Mouse (Mus musculus) megakaryocyte, adult 5-6 weeks (primary cell): Measurements from ENCODE around the gene Myoz2. TPM values are rescaled to one million over a fixed set of nuclear protein-coding genes. Genes with fewer than 3 reads are reported as not detected.

ENCODE experiments used
- ATAC-seq: 2 replicates; pipeline ENCODE4 v1.8.0; 2016; ENCODE audit warnings: mild to moderate bottlenecking, inconsistent platforms; ENCODE audit not compliant: poor library complexity, severe bottlenecking
- total RNA-seq, 2 experiments: library from RNA; stranded (forward) in 1 of 2; stranded (reverse) in 1 of 2; fragments of 153-499, 151-499 nt in 1 of 2; fragments of 221-1000, 200-1000 nt in 1 of 2; gene quantifications; 2 replicates each; pipeline versions ENCODE4 v1.2.3 to v1.2.4; 2015 to 2017

Myoz2 gene
- total RNA-seq, 2 experiments from 2014 or later: not detected

DNA sequence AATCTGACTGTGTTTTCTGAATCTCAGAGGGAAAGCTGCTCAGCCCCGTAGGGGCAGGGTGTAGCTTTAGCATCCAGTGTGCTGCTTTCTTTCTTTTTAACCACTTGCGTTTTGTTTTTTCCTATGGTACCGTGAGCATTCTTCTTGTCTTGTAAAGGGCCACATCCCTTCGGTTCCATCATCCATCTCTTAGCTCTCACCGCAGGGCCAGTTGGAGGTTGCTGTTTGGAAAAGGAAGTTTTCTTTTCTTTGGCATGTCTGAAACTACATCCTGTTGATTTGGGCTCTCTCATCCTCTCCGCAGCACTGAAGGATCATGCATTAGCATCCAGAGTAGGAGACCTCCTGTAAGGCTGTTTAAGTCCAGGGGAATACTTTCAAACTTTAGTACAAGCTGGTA is 25.4 kb downstream of the Myoz2 start:
- ATAC-seq: no peak

DNA sequence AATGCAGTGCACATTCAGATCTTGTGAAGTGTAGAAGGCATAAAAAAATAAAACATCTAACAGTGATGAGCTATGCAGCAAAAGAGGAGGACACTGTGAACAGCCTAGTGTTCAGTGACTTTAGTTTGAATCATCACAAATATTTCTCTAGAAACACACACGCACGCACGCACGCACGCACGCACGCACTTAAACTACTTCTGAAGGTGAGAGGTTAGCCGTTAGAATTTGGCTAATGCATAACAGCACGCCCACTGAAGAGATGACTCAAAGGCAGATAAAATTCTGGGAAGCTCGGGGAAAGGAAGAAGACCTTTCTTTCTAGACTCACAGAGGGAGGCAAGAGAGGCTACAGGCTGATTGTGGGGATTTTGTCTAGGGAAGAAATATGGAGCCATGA is 27.4 kb downstream of the Myoz2 start:
- ATAC-seq: no peak

DNA sequence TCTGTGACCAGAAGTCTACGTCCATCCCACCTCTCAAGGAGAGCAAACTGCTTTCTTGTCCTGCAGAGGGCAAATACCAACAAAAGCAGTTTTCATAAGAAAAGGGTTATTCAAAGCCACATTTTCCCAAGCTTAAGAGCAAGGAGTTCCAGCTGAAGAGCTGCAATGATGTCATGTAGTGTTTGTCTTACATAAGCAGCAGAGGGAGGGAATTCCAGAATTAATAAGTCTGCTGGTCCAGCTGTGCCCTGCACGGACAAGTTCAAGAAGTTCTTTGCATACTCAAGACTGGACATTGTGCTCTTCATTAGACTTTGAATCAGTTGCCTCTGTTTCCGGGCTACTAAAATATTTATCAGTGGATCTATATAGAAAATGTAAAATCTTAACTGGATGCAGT is 33.8 kb downstream of the Myoz2 start:
- no peak for ATAC-seq

DNA sequence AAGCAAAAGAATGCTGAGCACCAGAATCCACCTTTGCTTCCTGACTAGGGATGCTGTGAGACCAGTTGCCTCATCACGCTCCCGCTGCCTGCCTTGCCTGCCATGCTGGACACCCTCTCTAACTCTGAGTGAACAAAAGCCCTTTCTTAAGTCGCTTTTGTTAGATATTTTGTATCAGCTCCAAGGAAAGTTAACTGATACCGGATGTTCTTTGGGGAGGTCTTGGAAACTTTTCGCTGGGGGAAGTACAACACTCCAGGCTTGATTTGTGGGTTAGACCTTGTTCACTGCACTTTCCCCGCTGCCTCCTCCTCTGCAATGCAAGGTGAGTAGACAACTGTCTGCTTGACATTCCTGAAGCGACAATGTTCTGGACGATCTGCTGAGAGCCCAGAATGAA is 36.3 kb downstream of the Myoz2 start:
- ATAC-seq: no peak

DNA sequence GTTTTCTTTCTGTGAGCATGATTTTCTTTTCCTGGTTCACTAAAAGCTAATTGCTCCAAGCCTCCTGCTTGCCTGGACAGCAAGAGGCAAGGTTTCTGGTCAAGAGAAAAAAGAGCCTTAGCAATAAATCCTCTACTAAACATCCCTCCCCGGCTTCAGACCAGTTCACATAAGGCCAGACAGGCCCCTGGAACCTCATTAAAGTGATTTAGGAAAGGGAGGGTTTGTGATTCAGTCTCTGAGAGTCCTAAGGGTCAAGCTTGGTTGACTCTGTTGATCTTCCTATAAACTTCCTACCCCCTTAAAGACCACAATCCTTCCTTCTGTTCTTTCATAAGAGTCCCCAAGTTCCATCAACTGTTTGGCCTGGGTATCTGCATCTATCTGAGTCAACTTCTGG is 37.8 kb downstream of the Myoz2 start:
- no peak for ATAC-seq

DNA sequence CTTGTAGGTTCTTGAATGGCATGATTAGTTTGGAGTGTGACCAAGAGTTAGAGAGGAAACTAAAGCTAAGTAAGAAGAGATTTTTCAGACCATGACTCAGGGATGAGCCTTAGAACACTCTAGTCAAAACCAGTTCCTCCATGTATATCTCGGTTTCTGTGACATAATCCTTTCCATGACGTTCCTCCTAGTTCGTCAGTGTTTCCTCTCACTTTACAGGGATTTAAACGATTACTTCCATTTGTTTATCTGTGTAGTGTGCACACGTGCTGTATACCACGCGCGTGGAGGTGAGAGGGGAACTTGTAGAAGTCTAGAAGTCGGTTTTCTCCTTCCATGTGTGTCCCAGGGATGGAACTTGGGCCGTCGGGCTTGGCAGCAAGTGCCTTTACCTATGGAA is 47.9 kb downstream of the Myoz2 start:
- no peak for ATAC-seq

DNA sequence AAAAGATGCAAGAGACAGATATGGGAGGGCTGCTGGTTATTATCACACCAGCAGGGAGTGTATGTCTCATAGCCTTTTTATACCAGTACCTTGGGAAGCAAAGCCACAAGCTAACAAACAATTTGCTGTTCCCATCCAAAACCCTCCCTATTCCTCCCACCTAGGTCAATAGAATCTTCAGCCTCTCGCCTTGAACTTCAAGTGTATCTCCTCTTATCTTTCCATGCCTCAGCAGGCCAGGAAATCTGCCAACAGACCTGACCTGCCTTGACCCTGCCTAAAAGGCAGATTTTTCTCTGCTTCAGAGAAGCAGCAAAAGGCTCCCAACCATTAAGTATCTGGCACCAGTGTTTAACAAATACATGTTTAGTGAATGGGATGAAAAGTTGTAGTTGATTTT is 48.4 kb downstream of the Myoz2 start:
- ATAC-seq: no peak

DNA sequence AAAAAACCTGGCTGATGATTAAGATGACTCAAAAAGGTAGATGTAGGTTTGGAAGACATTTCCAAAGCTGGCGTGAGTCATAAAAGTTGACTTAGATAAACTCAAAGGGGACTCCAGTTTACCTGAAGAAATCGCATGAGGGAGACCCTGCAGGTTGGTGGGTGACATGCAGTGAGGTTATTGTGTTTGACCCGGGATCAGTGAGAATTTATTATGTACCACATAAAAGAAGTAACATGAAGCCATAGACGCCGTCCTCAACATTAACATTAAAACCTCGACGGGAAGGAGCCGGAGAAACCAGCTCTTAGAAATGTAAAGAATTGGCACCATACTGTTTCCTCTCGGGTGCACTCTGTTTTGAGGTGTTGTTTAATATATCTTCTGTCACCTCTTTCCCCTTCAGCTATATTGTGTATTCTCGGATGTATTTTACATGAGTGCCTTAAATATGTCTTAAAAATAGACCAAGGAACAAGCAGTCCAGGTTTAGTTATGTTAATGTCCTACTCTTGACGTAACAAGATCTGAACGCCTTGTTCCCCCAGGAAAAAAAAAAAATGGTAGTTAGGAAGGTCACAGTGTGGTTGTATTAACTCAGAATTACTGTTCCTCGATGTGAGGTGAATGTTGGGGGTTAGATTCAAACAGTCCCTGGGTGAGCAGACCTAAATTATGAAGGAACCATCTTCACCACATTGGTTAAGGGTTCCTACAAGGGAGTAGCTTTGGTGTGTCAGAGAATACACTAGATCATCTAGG is 49.5 kb downstream of the Myoz2 start:
- ATAC-seq: no peak

DNA sequence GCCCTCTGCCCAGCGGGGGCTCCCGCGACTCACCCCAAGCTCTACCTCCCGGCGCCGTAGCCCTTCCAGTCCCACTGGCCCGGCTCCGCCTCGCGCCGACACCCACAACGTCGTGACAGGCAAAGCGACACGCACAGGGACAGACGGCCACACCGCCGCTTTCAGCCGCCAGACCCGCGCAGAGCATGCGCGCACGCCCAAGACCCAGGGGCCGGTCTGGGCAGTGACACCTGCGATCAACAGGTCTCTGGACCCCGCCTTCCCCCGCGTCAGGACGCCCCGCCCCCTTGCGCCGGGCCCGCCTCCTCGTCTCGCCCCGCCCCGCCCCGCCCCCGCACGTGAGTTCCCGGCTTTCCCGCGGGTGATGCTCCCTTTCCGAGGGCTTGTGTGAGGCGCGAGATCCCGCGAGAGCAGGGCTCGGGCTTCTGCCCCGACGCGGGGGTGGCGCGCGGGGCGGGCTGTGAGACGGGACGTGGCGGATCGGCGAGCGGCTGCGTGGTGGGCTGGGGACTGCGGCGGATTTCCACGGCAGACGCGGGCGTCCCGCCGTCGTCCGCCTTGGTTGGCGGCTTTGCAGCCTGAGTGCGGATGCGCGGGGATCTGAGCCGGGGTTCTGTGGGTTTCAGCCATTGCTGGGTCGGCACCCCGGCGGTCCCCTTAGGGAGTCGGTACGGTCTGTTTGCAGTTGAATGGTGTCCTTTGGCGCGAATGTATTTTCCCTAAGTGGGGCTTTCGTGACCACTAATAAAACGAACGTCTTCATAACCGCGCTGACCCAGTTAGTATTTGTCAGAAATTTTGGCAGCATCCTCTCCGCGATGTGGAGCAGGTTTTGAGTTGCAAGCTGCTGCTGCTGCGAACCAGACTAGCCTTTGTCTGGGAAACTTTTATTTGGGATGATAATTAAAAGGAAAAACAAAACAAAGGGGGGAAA is 50.3 kb downstream of the Myoz2 start, which contains the start of gene Usp53:
Gene Usp53 (minus strand): TSS at position 262 of the 934 bp plus-strand sequence.
- peak; percentile 85 for ATAC-seq

DNA sequence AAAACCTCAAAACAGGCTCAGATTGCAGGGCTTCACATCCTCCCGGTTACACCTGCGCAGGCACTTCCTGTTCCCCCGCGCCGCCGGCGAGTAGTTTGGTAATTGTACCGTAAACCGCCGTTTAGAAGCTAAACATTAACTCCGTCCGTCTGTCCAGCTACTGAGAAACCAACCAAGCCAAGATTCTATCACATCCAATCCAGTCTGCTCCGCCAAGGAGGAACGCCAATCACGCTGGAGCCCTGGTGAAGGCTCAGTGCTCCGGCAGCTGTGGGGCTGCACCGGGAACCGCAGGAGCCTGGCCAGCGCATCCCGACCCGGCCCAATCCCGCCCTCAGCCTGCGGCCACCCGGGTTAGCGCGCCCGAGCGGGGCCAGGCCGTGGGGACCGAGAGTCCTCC is 51.0 kb downstream of the Myoz2 start:
- ATAC-seq: peak; percentile 56

DNA sequence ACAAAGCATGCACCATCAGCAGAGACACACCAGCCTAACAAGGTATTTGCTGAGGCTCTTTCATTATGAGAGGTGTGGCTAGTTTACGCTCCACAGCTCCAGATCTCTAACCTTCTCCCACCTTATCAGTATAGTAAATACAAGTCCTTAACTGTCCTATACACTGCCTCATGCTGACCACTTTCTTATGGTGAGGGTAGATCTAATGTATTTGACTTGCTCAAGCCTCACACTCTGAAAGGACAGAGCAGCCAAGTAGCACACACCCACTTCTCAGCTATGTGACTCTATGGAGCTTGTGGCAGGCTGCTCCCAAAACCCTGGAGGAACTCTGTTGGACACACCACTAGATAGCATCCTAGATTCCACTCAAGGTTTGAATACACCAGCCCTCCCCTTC is 58.9 kb downstream of the Myoz2 start:
- no peak for ATAC-seq

DNA sequence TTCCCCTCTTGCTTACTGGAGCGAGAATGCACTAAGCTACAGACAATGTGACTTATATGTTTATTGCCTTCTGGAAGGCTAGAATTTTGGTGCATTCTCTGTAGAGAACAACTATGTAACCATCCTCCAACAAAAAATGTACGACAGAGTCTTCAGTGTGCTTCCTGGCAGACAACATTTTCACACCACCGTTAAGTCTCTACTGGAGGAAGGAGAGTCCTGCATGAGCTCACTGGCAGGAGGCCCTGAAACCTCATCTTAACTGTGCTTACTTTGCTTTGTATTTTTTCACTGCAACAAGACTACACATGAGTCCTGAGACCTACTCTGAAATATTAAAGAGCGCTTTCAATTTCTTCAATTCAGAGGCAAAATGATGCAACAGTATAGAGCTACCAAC is 59.5 kb downstream of the Myoz2 start:
- no peak for ATAC-seq

DNA sequence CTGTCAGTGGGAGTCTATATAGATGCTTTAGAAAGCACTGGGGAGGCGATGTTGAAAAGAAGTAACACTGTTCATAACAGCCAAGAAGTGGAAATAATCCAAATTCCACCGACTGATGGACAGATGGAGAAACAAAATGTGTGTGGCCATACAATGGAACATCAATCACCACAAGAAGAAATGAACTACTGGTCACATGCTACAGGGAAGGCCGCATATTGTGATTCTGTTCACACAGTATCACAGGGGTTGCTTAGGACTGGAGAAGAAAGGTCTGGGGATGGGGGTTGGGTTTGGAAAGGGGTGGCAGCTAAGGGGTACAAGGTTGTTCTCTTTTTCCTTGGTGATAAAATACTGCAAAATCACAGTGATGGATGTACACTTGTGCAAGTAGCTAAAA is 60.0 kb downstream of the Myoz2 start:
- ATAC-seq: 0 out of 2 replicates have a peak, but pooled peaks have one; percentile 9

DNA sequence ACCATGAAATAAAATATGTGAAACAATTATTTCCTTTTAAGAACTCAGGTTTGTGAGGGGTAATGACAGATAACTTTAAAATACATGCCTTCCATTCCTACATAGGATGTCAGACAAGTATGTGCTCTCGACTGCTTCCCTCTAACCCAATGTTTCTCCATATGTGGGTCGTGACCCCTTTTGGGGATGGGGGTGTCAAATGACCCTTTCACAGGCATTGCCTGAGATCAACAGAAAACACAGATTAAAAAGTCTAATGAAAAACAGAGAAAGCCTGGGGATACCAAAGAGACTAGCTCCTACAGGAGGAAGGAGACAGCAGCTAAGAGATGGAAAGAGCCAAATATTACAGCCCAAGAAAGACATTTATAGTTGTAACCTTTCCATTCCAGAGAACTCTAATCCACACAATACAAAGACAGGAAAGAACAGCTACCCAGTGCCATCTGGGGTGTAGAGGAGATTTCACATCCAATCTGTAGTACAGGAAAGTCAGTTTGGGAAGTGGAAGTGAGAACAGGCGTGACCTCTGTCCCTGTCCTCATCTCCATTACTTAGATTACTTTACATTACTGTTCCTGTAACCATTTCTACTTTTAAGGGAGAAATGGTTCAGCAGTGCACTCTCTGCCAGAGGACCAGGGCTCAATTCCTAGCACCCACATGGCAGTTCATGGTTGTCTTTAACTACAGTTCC is 62.5 kb downstream of the Myoz2 start:
- ATAC-seq: peak; percentile 86

DNA sequence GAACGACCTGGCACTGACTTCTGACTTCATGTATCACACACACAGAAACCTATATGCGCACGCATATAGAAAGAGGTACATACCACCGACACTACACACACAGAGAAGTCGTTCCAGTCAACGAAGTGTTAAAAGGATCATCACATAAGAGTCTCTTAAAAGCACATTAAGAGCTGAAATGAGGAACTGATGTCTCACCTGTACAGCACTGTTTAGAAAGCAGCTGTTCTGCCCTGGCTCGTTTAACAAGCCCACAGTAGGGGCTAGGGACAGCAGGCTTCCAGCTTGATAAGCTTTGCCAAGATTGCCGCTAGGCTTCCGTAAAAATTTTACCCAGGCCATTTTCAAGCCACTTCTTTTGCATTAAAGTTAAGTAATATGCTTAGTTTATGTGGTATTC is 66.4 kb downstream of the Myoz2 start:
- no peak for ATAC-seq

DNA sequence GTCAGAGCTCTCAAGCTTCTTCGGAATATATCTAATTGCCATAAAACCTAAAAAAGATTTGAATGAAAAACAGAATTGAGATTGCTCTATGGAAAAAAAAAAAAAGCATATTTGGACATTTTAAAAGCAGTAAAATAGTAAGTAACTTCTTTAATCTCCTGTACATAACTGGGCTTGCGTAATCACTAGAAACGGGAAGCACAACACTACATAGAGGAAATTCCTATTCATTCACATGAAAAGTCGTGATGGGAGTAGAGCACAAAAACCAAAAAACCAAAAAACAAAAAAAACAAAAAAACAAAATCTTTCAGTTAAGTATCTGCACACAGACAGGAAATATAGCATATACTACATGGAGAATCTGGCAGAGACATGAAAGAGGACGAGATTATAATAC is 70.5 kb downstream of the Myoz2 start:
- peak; percentile 88 for ATAC-seq

Other genes with a start within 250 kb of the Myoz2 start
- gene Fabp2, start 139.9 kb downstream of the Myoz2 start, total RNA-seq (2015): not detected in 2 replicates
- gene Fabp2, start 139.9 kb downstream of the Myoz2 start, total RNA-seq (2017): not detected in 2 replicates
- not detected in 2 replicates for gene Gm10959, start 115.7 kb downstream of the Myoz2 start, total RNA-seq (2015)
- gene Gm10959, start 115.7 kb downstream of the Myoz2 start, total RNA-seq (2017): not detected in 2 replicates
- 75.4 and 89.8 TPM in 2 replicates for gene 1810037I17Rik, start 110.8 kb downstream of the Myoz2 start, total RNA-seq (2015)
- gene 1810037I17Rik, start 110.8 kb downstream of the Myoz2 start, total RNA-seq (2017): 40.3 and 41.2 TPM in 2 replicates
- 4.8 and 6.0 TPM in 2 replicates for gene Usp53, start 50.5 kb downstream of the Myoz2 start, total RNA-seq (2015)
- 5.6 and 8.4 TPM in 2 replicates for gene Usp53, start 50.5 kb downstream of the Myoz2 start, total RNA-seq (2017)
- gene Synpo2, start 201.1 kb upstream of the Myoz2 start, total RNA-seq (2015): 0.04 and 0.05 TPM in 2 replicates
- gene Synpo2, start 201.1 kb upstream of the Myoz2 start, total RNA-seq (2017): 0.04 and 0.08 TPM in 2 replicates
- gene Sec24d, start 232.4 kb upstream of the Myoz2 start, total RNA-seq (2015): 31.3 and 33.9 TPM in 2 replicates
- 25.0 and 30.4 TPM in 2 replicates for gene Sec24d, start 232.4 kb upstream of the Myoz2 start, total RNA-seq (2017)